Mouse (Mus musculus): ENCODE results near the gene Frat1. TPM values are rescaled to one million over a fixed set of nuclear protein-coding genes. Genes with fewer than 3 reads are reported as not detected.

The Frat1 gene
- polyA plus RNA-seq, 1 experiment from 2014 or later: 7.0 TPM

- H3K9ac ChIP-seq: no peak overlapping the region
- H3K27me3 ChIP-seq: peaks cover 20% of the 10 kb centered on the region; the same call in 1 of the 2 replicates
- no peaks in the 10 kb centered on the region for H3K36me3 ChIP-seq
- H3K9me3 ChIP-seq (replicated peaks): no peaks in the 10 kb centered on the region
- ATAC-seq (ENCODE audit: insufficient number of reproducible peaks, low FRiP score, low TSS enrichment, low read depth): no peak
- H3K27ac ChIP-seq (replicated peaks): no peak overlapping the region
- peak overlapping the region; percentile 2; the same call in 1 of the 2 replicates for H3K4me3 ChIP-seq (replicated peaks)
- 61% methylated on average over 13 of the region's 13 CpGs for WGBS
- peaks cover 30% of the 10 kb centered on the region for H3K4me1 ChIP-seq
- peak overlapping the region; percentile 97; the same call in 1 of the 2 replicates for H3K4me2 ChIP-seq (replicated peaks)
These were observed 2.9 kb downstream of the Frat1 start for GRCm38 (mm10) chr19:41832501-41833201.

- H3K9me3 ChIP-seq (replicated peaks): no peaks in the 10 kb centered on the region
- H3K4me3 ChIP-seq (replicated peaks): no peak overlapping the region
- no peaks in the 10 kb centered on the region for H3K36me3 ChIP-seq
- peaks cover 25% of the 10 kb centered on the region for H3K4me1 ChIP-seq
- peaks cover 20% of the 10 kb centered on the region; the same call in 1 of the 2 replicates for H3K27me3 ChIP-seq
- no peak overlapping the region for H3K9ac ChIP-seq
- H3K27ac ChIP-seq (replicated peaks): no peak overlapping the region
- no peak overlapping the region for H3K4me2 ChIP-seq (replicated peaks)
- whole genome bisulfite sequencing: 54% methylated on average over 6 of the region's 6 CpGs
- ATAC-seq (ENCODE audit: insufficient number of reproducible peaks, low FRiP score, low TSS enrichment, low read depth): no peak
These were observed 5.6 kb downstream of the Frat1 start for GRCm38 (mm10) chr19:41835407-41835806.

GRCm38 (mm10) chr19:41835816-41836215 is 6.0 kb downstream of the Frat1 start:
- 2% methylated on average over 6 of the region's 6 CpGs for WGBS
- H3K27me3 ChIP-seq: peaks cover 17% of the 10 kb centered on the region; the same call in 1 of the 2 replicates
- H3K36me3 ChIP-seq: no peaks in the 10 kb centered on the region
- H3K9me3 ChIP-seq (replicated peaks): no peaks in the 10 kb centered on the region
- H3K27ac ChIP-seq (replicated peaks): no peak overlapping the region
- peak overlapping the region; percentile 28 for H3K4me2 ChIP-seq (replicated peaks)
- peaks cover 21% of the 10 kb centered on the region for H3K4me1 ChIP-seq
- no peak overlapping the region for H3K9ac ChIP-seq
- H3K4me3 ChIP-seq (replicated peaks): no peak overlapping the region
- no peak for ATAC-seq (ENCODE audit: insufficient number of reproducible peaks, low FRiP score, low TSS enrichment, low read depth)

GRCm38 (mm10) chr19:41836719-41837118 is 6.9 kb downstream of the Frat1 start:
- Histone ChIP-seq H3K4me3 (replicated peaks) (no peak overlapping the region), H3K4me2 (replicated peaks) (no peak overlapping the region), H3K9ac (no peak overlapping the region), H3K27me3 (peaks cover 12% of the 10 kb centered on the region; the same call in 1 of the 2 replicates), H3K9me3 (replicated peaks) (no peaks in the 10 kb centered on the region), H3K36me3 (no peaks in the 10 kb centered on the region), H3K27ac (replicated peaks) (no peak overlapping the region), H3K4me1 (peaks cover 12% of the 10 kb centered on the region)
- ATAC-seq (ENCODE audit: insufficient number of reproducible peaks, low FRiP score, low TSS enrichment, low read depth): no peak
- 43% methylated on average over 3 of the region's 3 CpGs for WGBS

GRCm38 (mm10) chr19:41837194-41837916 is 7.6 kb downstream of the Frat1 start:
- Histone ChIP-seq H3K9ac (no peak overlapping the region), H3K27ac (replicated peaks) (no peak overlapping the region), H3K27me3 (0 out of 2 replicates have a peak, but pooled peaks cover 7% of the 10 kb centered on the region), H3K4me3 (replicated peaks) (no peak overlapping the region), H3K36me3 (no peaks in the 10 kb centered on the region), H3K4me1 (peaks cover 7% of the 10 kb centered on the region; the same call in 1 of the 2 replicates), H3K4me2 (replicated peaks) (no peak overlapping the region), H3K9me3 (replicated peaks) (no peaks in the 10 kb centered on the region)
- no peak for ATAC-seq (ENCODE audit: insufficient number of reproducible peaks, low FRiP score, low TSS enrichment, low read depth)
- 60% methylated on average over 9 of the region's 9 CpGs for WGBS

- ATAC-seq (ENCODE audit: insufficient number of reproducible peaks, low FRiP score, low TSS enrichment, low read depth): no peak
- Histone ChIP-seq H3K9me3 (replicated peaks) (no peaks in the 10 kb centered on the region), H3K36me3 (no peaks in the 10 kb centered on the region), H3K27ac (replicated peaks) (no peak overlapping the region), H3K27me3 (0 out of 2 replicates have a peak, but pooled peaks cover 2% of the 10 kb centered on the region), H3K9ac (no peak overlapping the region), H3K4me3 (replicated peaks) (no peak overlapping the region), H3K4me1 (peaks cover 5% of the 10 kb centered on the region; the same call in 1 of the 2 replicates), H3K4me2 (replicated peaks) (no peak overlapping the region)
- WGBS: 60% methylated on average over 4 of the region's 4 CpGs
These were observed 8.1 kb downstream of the Frat1 start for GRCm38 (mm10) chr19:41837917-41838261.

GRCm38 (mm10) chr19:41838808-41839207 is 9.0 kb downstream of the Frat1 start:
- H3K36me3 ChIP-seq: no peaks in the 10 kb centered on the region
- H3K9ac ChIP-seq: no peak overlapping the region
- H3K27me3 ChIP-seq: no peaks in the 10 kb centered on the region
- H3K9me3 ChIP-seq (replicated peaks): no peaks in the 10 kb centered on the region
- no peak overlapping the region for H3K27ac ChIP-seq (replicated peaks)
- no peak overlapping the region for H3K4me2 ChIP-seq (replicated peaks)
- no peak for ATAC-seq (ENCODE audit: insufficient number of reproducible peaks, low FRiP score, low TSS enrichment, low read depth)
- 76% methylated on average over 6 of the region's 6 CpGs for WGBS
- H3K4me3 ChIP-seq (replicated peaks): no peak overlapping the region
- H3K4me1 ChIP-seq: peaks cover 5% of the 10 kb centered on the region; the same call in 1 of the 2 replicates

GRCm38 (mm10) chr19:41839685-41840084 is 9.9 kb downstream of the Frat1 start:
- no peak for ATAC-seq (ENCODE audit: insufficient number of reproducible peaks, low FRiP score, low TSS enrichment, low read depth)
- no peaks in the 10 kb centered on the region for H3K36me3 ChIP-seq
- H3K27me3 ChIP-seq: no peaks in the 10 kb centered on the region
- no peaks in the 10 kb centered on the region for H3K9me3 ChIP-seq (replicated peaks)
- no peak overlapping the region for H3K4me3 ChIP-seq (replicated peaks)
- H3K27ac ChIP-seq (replicated peaks): no peak overlapping the region
- H3K4me2 ChIP-seq (replicated peaks): no peak overlapping the region
- WGBS: 89% methylated on average over 3 of the region's 3 CpGs
- H3K9ac ChIP-seq: no peak overlapping the region
- H3K4me1 ChIP-seq: peaks cover 5% of the 10 kb centered on the region; the same call in 1 of the 2 replicates

- ATAC-seq (ENCODE audit: insufficient number of reproducible peaks, low FRiP score, low TSS enrichment, low read depth): no peak
- H3K4me1 ChIP-seq: peaks cover 4% of the 10 kb centered on the region; the same call in 1 of the 2 replicates
- no peaks in the 10 kb centered on the region for H3K9me3 ChIP-seq (replicated peaks)
- no peak overlapping the region for H3K9ac ChIP-seq
- no peak overlapping the region for H3K27ac ChIP-seq (replicated peaks)
- no peak overlapping the region for H3K4me2 ChIP-seq (replicated peaks)
- H3K27me3 ChIP-seq: 0 out of 2 replicates have a peak, but pooled peaks cover 5% of the 10 kb centered on the region
- WGBS: 72% methylated on average over 7 of the region's 7 CpGs
- no peaks in the 10 kb centered on the region for H3K36me3 ChIP-seq
- no peak overlapping the region for H3K4me3 ChIP-seq (replicated peaks)
These were observed 11.5 kb downstream of the Frat1 start for GRCm38 (mm10) chr19:41841105-41841750.

GRCm38 (mm10) chr19:41842196-41842595 is 12.4 kb downstream of the Frat1 start:
- H3K27ac ChIP-seq (replicated peaks): no peak overlapping the region
- no peaks in the 10 kb centered on the region for H3K36me3 ChIP-seq
- no peaks in the 10 kb centered on the region for H3K9me3 ChIP-seq (replicated peaks)
- no peak for ATAC-seq (ENCODE audit: insufficient number of reproducible peaks, low FRiP score, low TSS enrichment, low read depth)
- H3K4me1 ChIP-seq: peaks cover 13% of the 10 kb centered on the region
- H3K4me3 ChIP-seq (replicated peaks): no peak overlapping the region
- H3K4me2 ChIP-seq (replicated peaks): no peak overlapping the region
- no peak overlapping the region for H3K9ac ChIP-seq
- H3K27me3 ChIP-seq: 0 out of 2 replicates have a peak, but pooled peaks cover 5% of the 10 kb centered on the region
- 77% methylated on average over 4 of the region's 4 CpGs for WGBS

GRCm38 (mm10) chr19:41842706-41843105 is 12.9 kb downstream of the Frat1 start:
- H3K4me1 ChIP-seq: peaks cover 14% of the 10 kb centered on the region
- H3K4me2 ChIP-seq (replicated peaks): no peak overlapping the region
- no peaks in the 10 kb centered on the region for H3K36me3 ChIP-seq
- 68% methylated on average over 4 of the region's 4 CpGs for WGBS
- no peak for ATAC-seq (ENCODE audit: insufficient number of reproducible peaks, low FRiP score, low TSS enrichment, low read depth)
- H3K27me3 ChIP-seq: 0 out of 2 replicates have a peak, but pooled peaks cover 5% of the 10 kb centered on the region
- H3K27ac ChIP-seq (replicated peaks): no peak overlapping the region
- H3K9ac ChIP-seq: no peak overlapping the region
- H3K4me3 ChIP-seq (replicated peaks): no peak overlapping the region
- H3K9me3 ChIP-seq (replicated peaks): no peaks in the 10 kb centered on the region

Measured in embryonic facial prominence, embryonic 15.5 days (tissue).